Mouse (Mus musculus) right cerebral cortex, postnatal 25 days (tissue): Measurements from ENCODE around the gene Pdlim4.

Experiments used
- DNase-seq: peaks from one replicate; pipeline ENCODE4 v3.0.0; 2022

Pdlim4 gene

GRCm38 (mm10) chr11:54068520-54069371, at the start of gene Pdlim4:
Gene Pdlim4, minus strand, starts transcription at chr11:54069014.
- DNase-seq = no peak

DNA sequence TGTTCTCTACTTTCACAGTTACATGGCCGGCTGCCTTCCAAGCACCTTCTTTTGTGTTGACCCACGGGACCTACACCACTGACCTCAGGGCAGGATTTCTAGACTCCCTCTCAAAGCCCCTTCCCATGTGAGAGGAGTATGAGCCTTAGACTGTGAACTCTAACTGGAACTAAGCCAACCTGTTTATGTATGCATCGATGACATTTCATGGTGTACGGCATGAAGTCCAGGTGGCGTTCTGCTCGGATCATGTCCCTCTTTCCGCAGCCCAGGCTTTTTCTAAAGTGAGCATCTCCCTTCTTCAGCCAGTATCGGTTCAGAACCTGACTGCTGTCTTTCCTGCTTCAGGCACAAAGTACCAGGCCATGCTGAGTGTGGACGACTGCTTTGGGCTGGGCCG, 48.3 kb upstream of the Pdlim4 start:
- no peak for DNase-seq

DNA sequence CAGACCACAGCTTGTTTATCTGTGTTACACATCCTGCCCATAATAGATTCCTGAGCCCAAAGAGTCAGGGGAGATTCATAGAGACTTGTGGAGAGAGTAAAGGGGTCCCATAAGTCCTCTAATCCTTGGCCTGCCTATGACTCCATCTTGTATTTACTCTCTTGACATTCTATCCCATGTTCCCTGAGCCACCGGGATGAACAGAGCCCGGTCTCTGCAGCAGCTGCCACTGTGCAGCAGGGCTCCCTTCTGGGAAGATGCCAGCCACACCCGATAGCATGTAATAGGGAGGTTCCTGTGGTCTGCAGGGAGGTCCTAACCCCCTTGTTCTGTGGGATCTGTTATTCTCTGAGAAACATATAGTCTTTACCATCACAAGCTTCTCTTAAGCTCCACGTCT, 47.6 kb upstream of the Pdlim4 start:
- DNase-seq = no peak

- DNase-seq = no peak
Measured at GRCm38 (mm10) chr11:54115911-54116310, 47.1 kb upstream of the Pdlim4 start.

- no peak for DNase-seq
Measured at GRCm38 (mm10) chr11:54115301-54115700, 46.5 kb upstream of the Pdlim4 start.

DNA sequence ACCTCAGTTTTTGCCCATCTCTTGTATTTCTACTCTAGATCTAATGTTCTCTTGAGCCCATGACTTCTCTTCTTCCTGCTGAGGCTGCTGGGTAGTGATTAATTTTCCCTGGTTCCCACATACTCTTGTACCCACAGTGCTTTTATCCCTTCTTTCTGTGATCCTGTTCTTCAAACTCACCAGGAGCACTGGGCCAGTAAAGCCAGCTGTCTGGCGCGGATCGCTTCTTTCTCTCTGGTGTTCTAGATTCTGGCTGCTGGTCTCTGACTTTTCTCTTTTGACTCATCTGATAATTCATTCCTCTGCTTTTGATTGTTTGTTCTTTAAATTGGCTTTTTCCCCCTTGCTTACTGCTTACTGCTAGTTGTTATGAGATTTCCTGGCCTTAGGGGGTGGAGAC, 45.9 kb upstream of the Pdlim4 start:
- DNase-seq = no peak

GRCm38 (mm10) chr11:54113352-54113751, 44.5 kb upstream of the Pdlim4 start:
- DNase-seq = no peak

DNA sequence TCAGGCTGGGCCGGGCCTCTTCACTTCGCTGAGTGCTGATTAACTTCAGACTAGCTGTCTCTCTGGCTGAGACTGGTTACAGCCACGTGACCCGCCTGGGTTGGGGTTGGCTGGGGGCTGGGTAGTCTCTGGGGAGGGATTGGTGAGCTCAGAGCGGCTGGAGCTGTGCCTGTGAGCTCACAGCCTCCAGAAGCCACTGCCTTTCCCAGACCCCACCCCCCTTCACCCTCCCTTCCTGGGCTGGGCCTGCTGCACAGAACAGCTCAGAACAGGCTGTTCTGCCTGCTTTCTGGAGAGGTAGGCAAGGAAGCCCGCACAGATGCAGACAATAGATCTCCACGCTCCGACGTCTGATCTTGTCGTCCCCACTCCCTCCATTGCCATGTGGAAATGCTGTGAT, 44.1 kb upstream of the Pdlim4 start:
- DNase-seq = peak; percentile 87

DNA sequence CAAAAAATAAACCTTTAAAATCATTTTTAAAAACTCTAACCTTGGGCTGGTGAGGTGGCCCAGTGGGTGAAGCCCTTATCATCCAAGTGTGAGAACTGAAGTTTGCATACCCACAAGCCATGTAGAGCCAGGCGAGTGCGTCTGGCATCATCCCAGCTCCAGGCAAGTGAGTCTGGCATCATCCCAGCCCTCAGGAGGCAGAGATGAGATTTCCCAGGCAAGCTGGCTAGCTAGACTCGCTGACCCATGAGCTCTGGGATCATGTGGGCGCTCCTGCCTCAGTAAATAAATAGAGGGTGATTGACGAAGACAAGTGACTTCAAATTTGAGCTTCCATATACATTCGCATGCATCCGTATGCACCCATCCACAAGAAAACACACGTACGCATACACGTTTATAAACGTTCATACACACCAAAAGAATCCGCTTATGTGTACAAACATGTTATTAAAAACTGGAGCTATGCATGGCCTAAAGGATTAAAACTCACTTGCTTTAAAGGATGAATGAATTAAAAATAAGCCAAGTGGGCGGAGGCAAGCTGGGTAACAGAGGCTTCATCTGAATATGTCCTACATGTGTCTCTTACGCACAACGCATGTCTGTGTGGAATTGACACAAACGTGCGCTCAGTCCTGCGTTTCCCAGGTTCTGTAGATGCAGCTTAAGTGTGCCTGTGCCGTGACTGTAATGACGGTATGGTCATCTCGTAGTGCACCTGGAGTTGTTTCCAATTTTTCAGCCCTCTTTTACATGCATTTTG, 43.3 kb upstream of the Pdlim4 start:
- DNase-seq = no peak

DNA sequence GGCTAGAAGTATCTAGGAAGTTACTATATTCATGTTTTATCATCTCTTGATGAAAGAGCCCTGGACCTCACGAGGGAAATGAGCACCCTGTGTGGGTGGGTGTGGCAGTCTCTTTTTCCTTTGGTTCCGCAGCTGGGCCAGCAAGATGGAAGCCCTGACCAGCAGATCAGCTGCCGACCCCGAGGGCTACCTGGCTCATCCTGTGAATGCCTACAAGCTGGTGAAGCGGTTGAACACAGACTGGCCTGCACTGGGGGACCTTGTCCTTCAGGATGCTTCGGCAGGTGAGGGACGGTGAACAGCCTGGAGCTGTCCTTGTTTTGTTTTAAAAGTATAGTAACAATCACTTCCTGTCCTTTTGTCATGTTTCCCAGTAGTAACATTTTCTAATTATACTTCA, 42.5 kb upstream of the Pdlim4 start:
- DNase-seq = no peak

- no peak for DNase-seq
Measured at GRCm38 (mm10) chr11:54108894-54109293, 40.1 kb upstream of the Pdlim4 start.

DNA sequence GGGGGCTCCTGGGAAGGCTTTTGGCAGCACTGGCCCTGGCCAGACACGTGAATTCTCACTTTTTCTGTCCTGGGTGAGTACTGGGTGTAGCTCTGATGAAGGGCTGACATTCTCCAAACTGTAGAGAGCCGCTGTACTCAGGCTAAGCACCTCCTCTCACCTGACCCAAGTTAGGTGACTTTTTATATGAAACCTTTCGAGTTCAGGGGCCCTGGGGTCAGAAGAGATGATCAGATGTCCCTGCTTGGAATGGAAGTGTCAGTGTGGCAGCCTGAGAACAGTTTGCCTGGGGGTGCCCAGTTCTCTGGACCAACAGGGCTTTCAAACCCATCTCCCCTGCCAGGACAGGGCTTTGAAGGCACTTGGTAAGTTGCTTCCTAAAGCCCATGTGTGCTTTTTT, 39.3 kb upstream of the Pdlim4 start:
- no peak for DNase-seq

- DNase-seq = no peak
Measured at GRCm38 (mm10) chr11:54107239-54107638, 38.4 kb upstream of the Pdlim4 start.

GRCm38 (mm10) chr11:54106676-54107075, 37.9 kb upstream of the Pdlim4 start:
- DNase-seq = no peak

DNA sequence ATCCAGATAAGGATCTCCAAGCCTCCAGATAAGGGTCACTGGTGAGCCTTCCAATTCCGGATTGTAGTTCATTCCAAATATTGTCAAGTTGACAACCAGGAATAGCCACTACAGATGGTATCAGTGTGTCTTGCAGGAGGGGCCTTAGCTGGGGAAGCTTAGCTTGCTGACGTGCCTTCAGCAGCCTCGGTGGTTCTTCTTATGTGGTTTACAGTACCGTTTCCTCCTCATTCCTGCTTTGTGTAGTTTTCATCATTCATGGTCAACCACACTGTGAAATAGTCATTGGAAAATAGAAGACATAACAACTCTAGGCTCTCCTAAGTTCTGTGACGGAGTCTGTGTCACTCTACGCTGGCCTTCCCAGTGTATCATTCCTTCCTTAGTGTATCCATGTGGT, 36.2 kb upstream of the Pdlim4 start:
- no peak for DNase-seq

- no peak for DNase-seq
Measured at GRCm38 (mm10) chr11:54102706-54103449, 34.1 kb upstream of the Pdlim4 start.

GRCm38 (mm10) chr11:54101701-54102100, 32.9 kb upstream of the Pdlim4 start:
- no peak for DNase-seq

DNA sequence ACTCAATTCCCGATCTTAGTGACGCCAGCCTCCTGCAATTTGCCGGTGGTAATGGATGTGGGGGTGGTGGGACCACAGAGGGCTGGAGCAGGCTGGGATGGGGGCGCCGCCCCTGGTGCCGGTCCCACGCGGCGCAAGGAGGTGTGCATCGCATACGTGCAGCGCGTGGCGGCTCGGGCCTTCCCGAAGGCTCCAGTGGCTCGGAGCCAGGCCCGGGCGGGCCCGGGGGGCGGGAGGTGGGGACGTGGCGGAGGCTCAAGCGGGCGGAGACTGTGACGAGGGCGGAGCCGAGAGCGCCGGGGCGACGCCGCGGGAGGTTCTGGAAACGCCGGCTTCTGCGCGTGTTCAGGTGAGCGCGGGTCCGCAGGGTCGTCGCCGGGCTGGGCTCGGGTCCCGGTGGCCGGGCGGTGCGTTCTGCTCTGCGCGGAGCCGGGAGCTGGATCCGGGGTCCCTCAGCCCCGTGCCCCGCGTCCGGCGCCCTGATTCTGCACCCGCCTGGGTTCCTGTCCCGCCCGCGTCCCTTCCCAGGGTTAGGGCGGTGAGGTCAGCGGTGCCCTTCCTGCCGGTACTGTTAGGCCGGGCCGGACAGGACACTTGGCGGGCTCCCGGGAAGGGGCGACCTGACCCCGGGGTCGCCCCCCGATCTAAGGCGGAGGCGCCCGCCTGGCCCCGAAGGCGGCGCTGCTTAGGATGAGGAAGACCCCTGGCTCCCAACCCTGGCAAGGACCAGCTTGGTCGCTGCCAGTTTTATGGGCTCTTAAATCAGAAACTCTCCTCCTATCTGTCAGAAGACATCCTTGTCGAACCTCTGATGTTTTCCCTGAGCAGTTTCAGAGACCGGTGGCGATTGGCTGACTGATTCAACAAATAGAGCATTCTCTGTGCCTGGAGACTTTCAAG, 32.1 kb upstream of the Pdlim4 start:
- DNase-seq = peak; percentile 67

- no peak for DNase-seq
Measured at GRCm38 (mm10) chr11:54100045-54100691, 31.4 kb upstream of the Pdlim4 start, which contains the start of gene P4ha2. Gene P4ha2, plus strand, starts transcription at chr11:54100095.

DNA sequence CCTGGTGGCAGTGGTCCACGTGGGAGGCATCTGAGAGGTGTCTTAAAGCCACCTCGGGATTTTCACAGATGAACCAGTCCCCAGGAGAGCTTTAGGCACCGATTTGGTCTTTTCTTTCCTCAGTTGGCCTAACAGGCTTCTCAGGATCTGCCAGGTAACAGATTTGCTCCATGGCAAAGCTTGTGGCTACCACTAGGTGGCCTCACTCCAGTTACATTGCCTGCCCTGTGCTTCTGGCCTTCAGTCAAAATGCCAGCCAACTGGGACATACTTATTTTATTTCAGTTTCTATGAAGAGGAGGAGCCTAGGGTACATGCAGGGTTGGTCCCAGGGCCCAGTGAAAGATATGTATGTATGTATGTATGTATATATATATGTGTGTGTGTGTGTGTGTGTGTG, 24.2 kb upstream of the Pdlim4 start:
- no peak for DNase-seq

DNA sequence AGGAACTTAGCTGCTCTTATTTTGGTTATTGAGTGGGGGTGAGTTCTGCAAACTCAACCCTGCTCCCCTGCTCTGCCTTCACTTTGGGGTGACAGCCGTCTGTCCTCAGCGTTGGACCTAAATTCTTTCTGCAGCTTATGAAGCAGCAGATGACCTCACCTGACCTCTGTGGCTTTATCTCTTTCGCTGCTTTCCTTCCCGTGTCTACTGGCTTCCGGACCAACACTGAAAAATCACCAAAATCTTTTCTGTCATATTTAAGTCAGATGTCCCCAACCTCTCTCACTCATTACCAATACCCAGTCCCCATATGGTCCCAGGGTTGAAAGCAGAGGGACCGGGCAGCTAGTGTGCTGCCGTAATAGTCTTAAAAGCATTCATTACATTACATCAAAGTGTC, 23.4 kb upstream of the Pdlim4 start:
- no peak for DNase-seq

DNA sequence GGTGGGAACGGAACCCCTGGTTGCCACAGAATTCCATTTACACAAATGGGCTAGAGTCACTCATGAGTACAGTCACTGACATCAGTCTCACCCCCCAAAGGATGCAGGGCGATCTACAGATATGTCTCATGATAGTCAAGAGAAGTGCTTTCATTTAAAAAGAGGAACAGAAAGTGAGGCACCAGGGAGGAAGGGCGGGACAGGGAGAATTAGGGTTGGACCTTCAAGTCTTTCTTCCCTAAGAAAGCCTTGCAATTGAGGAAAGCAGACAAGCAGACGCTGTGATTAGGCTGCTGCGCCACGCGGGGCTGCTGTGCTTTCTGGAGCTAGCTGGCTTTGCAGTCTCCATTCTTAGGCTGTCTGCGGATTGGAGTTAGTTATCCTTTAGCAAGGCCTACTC, 22.9 kb upstream of the Pdlim4 start:
- no peak for DNase-seq
